Mouse (Mus musculus) frontal cortex, postnatal 14 days (tissue): ENCODE measurements around the gene Gm17359.
"Not testable (repeated sequence)": the region's sequence is repeated elsewhere in the genome, so short reads cannot be mapped to it uniquely, and the experiment has no call there.

Experiments used
- DNase-seq, 2 experiments: peaks; one replicate each; pipeline ENCODE4 v3.0.0; 2022; ENCODE audit warnings: low spot score in 2 of 2

The Gm17359 gene

GRCm38 (mm10) chr3:79415081-79415480, 78.6 kb downstream of the Gm17359 start:
- DNase-seq, result no peak

DNA sequence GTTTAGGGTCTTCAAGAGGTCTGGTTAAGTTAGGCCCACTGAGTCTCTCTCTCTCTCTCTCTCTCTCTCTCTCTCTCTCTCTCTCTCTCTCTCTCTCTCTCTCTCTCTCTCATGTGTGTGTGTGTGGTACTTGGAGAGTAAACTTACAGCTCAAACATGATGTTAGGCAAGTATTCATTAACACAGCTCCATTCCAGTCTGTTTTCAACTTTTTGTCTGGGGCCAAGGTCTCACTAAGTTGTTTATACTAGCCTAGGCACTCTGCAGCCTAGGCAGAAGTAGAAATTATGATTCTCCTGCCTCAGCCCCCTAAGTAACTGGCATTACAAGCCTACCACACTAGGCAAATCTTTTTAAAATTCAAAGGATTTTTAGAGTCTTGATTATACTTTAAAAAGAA, 79.5 kb downstream of the Gm17359 start:
- DNase-seq, result no peak

- no peak for DNase-seq
These were observed 80.7 kb downstream of the Gm17359 start for GRCm38 (mm10) chr3:79416944-79417680.

- DNase-seq, result no peak
These were observed 82.5 kb downstream of the Gm17359 start for GRCm38 (mm10) chr3:79418921-79419320.

DNA sequence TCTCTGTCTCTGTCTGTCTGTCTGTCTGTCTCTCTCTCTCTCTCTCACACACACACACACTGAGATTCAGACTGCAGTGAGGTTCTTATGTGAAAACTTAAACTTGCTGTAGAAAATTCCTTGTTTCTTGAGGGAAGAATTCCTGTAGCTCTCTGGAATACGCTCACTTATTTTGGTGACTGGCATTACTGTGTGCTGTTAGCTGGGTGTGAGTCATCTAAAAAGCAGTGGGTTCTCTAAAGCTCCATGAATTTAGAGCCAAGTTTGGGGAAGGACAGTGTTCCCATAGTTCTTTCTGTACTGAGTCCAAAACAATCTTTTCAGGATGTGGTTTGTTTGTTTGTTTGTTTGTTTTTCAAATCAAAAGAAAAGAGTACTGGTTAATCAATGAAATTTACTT, 89.0 kb downstream of the Gm17359 start:
- DNase-seq, result no peak

- DNase-seq, result no peak
These were observed 97.1 kb downstream of the Gm17359 start for GRCm38 (mm10) chr3:79433593-79433992.

GRCm38 (mm10) chr3:79434436-79434835, 98.0 kb downstream of the Gm17359 start:
- DNase-seq, result no peak

DNA sequence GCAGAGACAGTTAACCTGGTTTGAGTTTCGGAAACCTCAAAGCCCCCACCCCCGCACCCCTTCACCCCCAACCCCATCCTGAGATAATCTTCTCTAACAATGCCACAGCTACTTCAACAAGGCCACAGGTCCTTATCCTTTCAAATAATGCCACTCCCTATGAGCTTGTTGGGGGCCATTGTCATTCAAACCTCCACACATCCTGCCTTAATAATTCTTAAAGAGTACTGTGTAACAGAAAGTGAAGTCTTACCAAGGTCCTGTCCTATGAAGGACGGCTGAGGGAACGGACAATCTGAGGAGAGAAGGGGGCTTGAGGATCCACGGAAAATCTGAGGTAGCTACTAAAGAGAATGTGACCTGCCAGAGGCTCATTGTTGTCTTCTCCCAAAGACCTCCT, 98.5 kb downstream of the Gm17359 start:
- DNase-seq, result no peak

DNA sequence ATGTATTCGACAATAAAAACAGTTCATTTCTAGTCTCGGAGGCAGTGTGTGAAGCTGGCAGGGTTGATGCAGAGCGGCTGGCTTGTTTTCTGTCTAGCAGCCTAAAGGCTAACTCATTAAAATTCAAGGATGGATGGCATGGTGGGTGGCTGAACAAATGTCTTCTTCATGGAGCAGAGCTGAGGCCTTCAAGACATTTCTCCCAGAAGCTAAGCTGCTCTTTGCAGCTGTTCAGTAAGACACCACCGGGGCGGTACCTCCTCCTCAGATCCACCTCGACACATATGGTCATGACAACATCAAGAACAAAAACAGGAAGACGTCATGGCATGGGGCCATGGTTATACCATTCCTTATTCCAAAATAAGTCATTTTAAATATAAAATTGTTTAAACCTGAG, 99.7 kb downstream of the Gm17359 start:
- peak; percentile 60 to 61 for DNase-seq

GRCm38 (mm10) chr3:79438276-79438675, 101.8 kb downstream of the Gm17359 start:
- no peak for DNase-seq

DNA sequence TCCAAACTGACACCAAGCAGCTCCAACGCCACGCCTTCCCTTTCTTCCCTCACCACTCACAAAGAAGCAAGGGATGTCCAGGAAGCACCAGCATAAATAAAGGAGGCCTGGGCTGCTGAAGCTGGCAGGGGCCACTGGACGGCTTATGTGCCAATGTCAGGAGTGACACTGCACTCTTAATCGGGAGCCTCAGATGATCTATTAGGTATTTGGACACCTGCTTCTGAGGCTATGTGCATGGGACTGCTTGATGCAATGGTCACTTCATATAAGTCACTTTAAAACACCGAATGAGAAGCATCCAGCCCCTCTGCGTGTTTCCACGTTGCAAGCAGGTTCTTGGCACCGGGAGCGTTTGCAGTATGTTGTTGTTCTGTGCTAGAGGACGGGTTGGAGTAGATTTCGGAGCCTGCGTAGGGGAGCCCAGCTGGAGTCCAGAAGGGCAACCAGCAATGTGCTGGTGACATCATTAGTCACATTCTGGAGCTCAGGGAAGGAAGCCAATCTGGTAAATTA, 104.6 kb downstream of the Gm17359 start:
- peak in 1 of 2 experiments; percentile 15 for DNase-seq

DNA sequence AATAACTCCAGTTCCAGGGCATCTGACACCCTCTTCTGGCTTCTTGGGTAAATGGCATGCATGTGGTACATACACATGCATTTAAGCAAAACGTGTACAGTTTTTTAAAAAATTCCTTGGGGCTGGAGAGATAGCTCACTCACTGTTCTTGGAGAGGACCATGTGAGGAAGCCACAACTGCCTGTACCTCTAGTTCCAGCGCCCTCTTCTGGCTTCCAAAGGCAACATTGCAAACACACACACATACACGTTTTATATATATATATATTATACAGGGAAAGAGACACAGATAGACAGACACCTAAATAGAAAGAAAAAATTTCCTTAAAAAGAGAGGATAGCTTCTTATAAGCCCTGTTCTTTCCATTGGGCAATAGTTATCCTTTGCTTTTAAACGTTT, 107.4 kb downstream of the Gm17359 start:
- DNase-seq, result no peak

DNA sequence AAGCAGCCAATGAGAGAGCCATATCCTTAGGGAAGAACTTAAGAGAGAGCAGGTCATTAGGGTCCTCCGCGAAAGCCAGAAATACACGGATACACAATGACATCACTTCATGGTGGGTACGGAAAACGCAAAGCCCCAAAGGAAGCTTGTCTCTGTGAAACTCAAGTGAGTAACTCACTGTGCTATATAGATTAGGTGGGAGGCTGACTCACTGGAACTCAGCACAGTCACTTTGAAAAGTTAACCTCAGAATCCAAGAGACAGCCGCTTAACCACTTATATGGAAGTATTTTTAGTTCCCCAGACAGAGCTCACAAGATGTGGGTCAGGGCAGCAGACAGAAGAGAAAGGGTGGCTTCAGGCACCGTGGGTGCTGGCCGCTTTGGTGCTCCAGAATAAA, 108.6 kb downstream of the Gm17359 start:
- DNase-seq, result no peak

- no peak for DNase-seq
These were observed 109.7 kb downstream of the Gm17359 start for GRCm38 (mm10) chr3:79446124-79446523.

GRCm38 (mm10) chr3:79446648-79447047, 110.2 kb downstream of the Gm17359 start:
- DNase-seq, result not testable (repeated sequence)

DNA sequence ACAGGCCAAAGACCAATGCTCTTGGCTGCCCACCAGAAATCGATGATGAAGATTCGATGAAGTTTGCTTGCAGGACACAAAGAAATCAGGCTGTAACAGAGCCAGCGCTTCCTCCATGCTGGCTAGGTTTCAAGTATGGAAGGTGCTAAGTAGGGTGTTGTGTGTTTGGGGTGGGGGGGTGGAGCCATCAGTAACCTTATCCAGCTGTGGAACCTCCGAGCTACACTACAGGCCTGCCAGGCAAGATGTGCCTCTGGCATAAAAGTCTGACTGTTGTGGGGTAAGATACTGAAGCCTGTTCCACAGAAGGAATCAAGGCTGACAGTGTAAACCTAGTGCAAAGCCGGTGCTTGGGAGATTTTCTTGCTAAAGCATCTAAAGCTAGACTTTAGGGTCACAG, 112.0 kb downstream of the Gm17359 start:
- no peak for DNase-seq

GRCm38 (mm10) chr3:79449361-79449760, 112.9 kb downstream of the Gm17359 start:
- DNase-seq, result no peak

GRCm38 (mm10) chr3:79452696-79453263, 116.3 kb downstream of the Gm17359 start:
- no peak for DNase-seq

GRCm38 (mm10) chr3:79455761-79456160, 119.3 kb downstream of the Gm17359 start:
- DNase-seq, result no peak

- DNase-seq, result no peak
These were observed 122.3 kb downstream of the Gm17359 start for GRCm38 (mm10) chr3:79458651-79459275.

GRCm38 (mm10) chr3:79469440-79469839, 133.0 kb downstream of the Gm17359 start:
- no peak for DNase-seq

- DNase-seq, result no peak
These were observed 135.9 kb downstream of the Gm17359 start for GRCm38 (mm10) chr3:79472362-79472761.

- DNase-seq, result no peak
These were observed 138.4 kb downstream of the Gm17359 start for GRCm38 (mm10) chr3:79474911-79475310.
